Mouse (Mus musculus): ENCODE data around the gene Ap1m2. TPM values are rescaled to one million over a fixed set of nuclear protein-coding genes. Genes with fewer than 3 reads are reported as not detected.

The Ap1m2 gene
- total and polyA plus RNA-seq, 3 experiments: 0.16 TPM; not detected in 2

DNA sequence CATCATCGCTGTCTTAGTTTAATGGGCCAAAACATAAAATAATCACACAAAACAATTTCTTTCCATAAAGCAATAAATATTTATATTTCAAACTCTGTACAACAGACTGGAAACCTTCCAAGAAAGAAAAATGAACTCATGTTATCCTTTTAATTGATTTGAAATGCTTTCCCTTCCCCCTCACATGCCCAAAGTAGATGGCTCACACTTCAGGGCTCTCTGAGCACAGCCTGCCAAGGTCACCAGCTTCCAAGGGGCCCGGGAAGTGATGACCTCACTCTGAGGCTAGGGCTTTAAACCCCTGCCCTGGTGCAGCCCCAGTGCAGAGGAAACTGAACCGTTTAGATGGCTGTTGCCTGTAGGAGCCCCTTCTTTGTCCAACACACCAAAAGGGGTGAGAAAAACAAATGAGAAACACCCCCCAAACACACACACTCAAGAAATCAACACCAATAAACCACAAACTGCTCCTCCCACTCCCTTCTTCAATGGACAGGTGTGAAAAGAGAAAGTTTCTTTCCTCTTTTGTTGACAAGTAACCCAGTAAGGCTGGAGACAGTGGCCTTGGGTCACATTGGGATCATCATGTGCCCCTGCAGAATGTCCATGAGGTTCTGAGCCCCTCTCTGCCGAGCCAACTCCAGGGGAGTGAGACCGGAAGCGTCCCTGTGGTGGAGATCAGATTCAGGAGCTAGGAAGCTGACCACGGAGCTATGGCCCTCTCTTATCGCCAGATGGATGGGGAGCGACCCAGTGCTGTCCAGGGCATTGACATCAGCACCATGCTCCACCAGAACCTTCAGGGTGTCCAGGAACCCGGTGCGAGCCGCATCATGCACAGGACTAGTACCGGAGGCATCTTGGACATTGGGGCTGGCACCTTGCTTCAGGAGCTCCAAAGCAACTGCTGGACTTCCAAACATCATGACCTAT lies 23.5 kb downstream of the Ap1m2 start:
- Histone ChIP-seq H3K36me3 (replicated peaks) (peaks cover 43% of the 10 kb centered on the region), H3K27me3 (ENCODE audit: insufficient read depth, low read length) (no peaks in the 10 kb centered on the region), H3K9me3 (replicated peaks) (no peaks in the 10 kb centered on the region), H3K4me1 (ENCODE audit: insufficient read depth, low read depth, low read length) (peaks cover 52% of the 10 kb centered on the region), H3K4me3 (ENCODE audit: low read depth, low read length) (peak overlapping the region; percentile 87; the same call in 1 of the 2 replicates)
- DNase-seq (ENCODE audit: low spot score) (no peak), ATAC-seq (ENCODE audit: extremely low read depth, insufficient number of reproducible peaks, low FRiP score, poor library complexity, severe bottlenecking) (no peak)
- TF ChIP-seq CTCF (IDR thresholded peaks at IDR 0.05; ENCODE audit: low read depth, low read length) (no peak), GATA1 (IDR thresholded peaks at IDR 0.05; ENCODE audit: borderline replicate concordance, low read length) (no peak), POLR2AphosphoS5 (IDR thresholded peaks at IDR 0.05; ENCODE audit: insufficient replicate concordance, low read depth, low read length) (no peak), GATA2 (IDR thresholded peaks at IDR 0.05; ENCODE audit: borderline replicate concordance, low read depth, low read length) (no peak), TAL1 (conservative IDR thresholded peaks at IDR 0.05; ENCODE audit: low read depth, low read length) (no peak)

- no peaks in the 10 kb centered on the region for H3K9me3 ChIP-seq (replicated peaks)
- TF ChIP-seq GATA2 (IDR thresholded peaks at IDR 0.05; ENCODE audit: borderline replicate concordance, low read depth, low read length): no peak
- 0 out of 2 replicates have a peak, but pooled peaks have one; percentile 63 for TF ChIP-seq POLR2AphosphoS5 (IDR thresholded peaks at IDR 0.05; ENCODE audit: insufficient replicate concordance, low read depth, low read length)
- H3K27me3 ChIP-seq (ENCODE audit: insufficient read depth, low read length): no peaks in the 10 kb centered on the region
- peak within 1 kb of the TSS; percentile 87 for H3K4me3 ChIP-seq (ENCODE audit: low read depth, low read length)
- peaks cover 50% of the 10 kb centered on the region for H3K36me3 ChIP-seq (replicated peaks)
- DNase-seq (ENCODE audit: low spot score) (peak; percentile 95), ATAC-seq (ENCODE audit: extremely low read depth, insufficient number of reproducible peaks, low FRiP score, poor library complexity, severe bottlenecking) (peak; percentile 75)
- H3K4me1 ChIP-seq (ENCODE audit: insufficient read depth, low read depth, low read length): peaks cover 52% of the 10 kb centered on the region
Observed at GRCm38 (mm10) chr9:21287571-21288402, 24.4 kb downstream of the Ap1m2 start, which contains the start of gene Kri1. Gene Kri1 (minus strand): TSS chr9:21287969.

- no peak for ATAC-seq (ENCODE audit: extremely low read depth, insufficient number of reproducible peaks, low FRiP score, poor library complexity, severe bottlenecking)
- no peaks in the 10 kb centered on the region for H3K9me3 ChIP-seq (replicated peaks)
- H3K27me3 ChIP-seq (ENCODE audit: insufficient read depth, low read length): no peaks in the 10 kb centered on the region
- peaks cover 47% of the 10 kb centered on the region for H3K4me1 ChIP-seq (ENCODE audit: insufficient read depth, low read depth, low read length)
- H3K4me3 ChIP-seq (ENCODE audit: low read depth, low read length): peak overlapping the region; percentile 87
- no peak for DNase-seq (ENCODE audit: low spot score)
- H3K36me3 ChIP-seq (replicated peaks): peaks cover 61% of the 10 kb centered on the region
- TF ChIP-seq GATA1 (IDR thresholded peaks at IDR 0.05; ENCODE audit: borderline replicate concordance, low read length): no peak
- no peak for TF ChIP-seq CTCF (IDR thresholded peaks at IDR 0.05; ENCODE audit: low read depth, low read length)
- no peak for TF ChIP-seq TAL1 (conservative IDR thresholded peaks at IDR 0.05; ENCODE audit: low read depth, low read length)
- no peak for TF ChIP-seq GATA2 (IDR thresholded peaks at IDR 0.05; ENCODE audit: borderline replicate concordance, low read depth, low read length)
- no peak for TF ChIP-seq POLR2AphosphoS5 (IDR thresholded peaks at IDR 0.05; ENCODE audit: insufficient replicate concordance, low read depth, low read length)
Observed at GRCm38 (mm10) chr9:21286753-21287152, 25.4 kb downstream of the Ap1m2 start.

DNA sequence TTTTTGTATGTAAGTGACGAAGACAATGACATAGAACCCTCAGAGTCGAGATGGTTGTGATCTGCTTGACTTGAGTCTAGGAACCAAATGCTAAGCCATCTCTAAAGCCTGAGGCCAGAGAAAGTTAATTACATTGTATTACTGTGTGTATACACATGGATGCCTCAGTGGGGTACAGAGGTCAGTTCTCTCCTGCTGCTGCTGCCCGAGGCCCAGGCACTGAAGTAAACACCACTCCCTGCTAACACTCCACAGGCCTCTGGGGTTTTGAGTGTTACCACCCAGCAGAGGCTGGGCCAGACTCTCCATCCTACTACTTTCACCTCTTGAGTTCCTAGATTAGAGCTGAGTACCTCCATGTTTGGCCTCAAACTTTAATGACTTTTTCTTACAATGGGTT lies 28.1 kb downstream of the Ap1m2 start:
- TF ChIP-seq GATA1 (IDR thresholded peaks at IDR 0.05; ENCODE audit: borderline replicate concordance, low read length) (no peak), CTCF (IDR thresholded peaks at IDR 0.05; ENCODE audit: low read depth, low read length) (no peak), GATA2 (IDR thresholded peaks at IDR 0.05; ENCODE audit: borderline replicate concordance, low read depth, low read length) (no peak), TAL1 (conservative IDR thresholded peaks at IDR 0.05; ENCODE audit: low read depth, low read length) (no peak), POLR2AphosphoS5 (IDR thresholded peaks at IDR 0.05; ENCODE audit: insufficient replicate concordance, low read depth, low read length) (no peak)
- Histone ChIP-seq H3K4me3 (ENCODE audit: low read depth, low read length) (no peak overlapping the region), H3K36me3 (replicated peaks) (peaks cover 83% of the 10 kb centered on the region), H3K4me1 (ENCODE audit: insufficient read depth, low read depth, low read length) (peaks cover 39% of the 10 kb centered on the region), H3K27me3 (ENCODE audit: insufficient read depth, low read length) (no peaks in the 10 kb centered on the region), H3K9me3 (replicated peaks) (no peaks in the 10 kb centered on the region)
- DNase-seq (ENCODE audit: low spot score) (no peak), ATAC-seq (ENCODE audit: extremely low read depth, insufficient number of reproducible peaks, low FRiP score, poor library complexity, severe bottlenecking) (no peak)

DNA sequence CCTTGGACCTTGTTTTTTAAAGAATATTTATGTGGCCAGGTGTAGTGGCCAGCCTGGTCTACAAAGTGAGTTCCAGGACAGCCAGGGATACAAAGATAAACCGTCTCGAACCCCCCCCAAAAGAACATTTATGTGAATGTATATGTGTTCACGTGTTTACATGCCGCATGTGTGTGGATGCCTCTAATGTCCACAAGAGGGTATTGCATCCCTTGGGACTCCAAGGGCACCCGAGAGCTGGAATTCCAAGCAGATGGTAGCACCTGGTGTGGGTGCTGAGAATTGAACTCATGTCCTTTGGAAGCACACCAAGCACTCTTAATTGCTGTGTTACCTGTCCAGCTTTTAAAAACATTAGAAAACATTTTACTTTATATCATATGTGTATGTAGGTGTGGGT lies 28.5 kb downstream of the Ap1m2 start:
- Histone ChIP-seq H3K4me3 (ENCODE audit: low read depth, low read length) (no peak overlapping the region), H3K9me3 (replicated peaks) (no peaks in the 10 kb centered on the region), H3K27me3 (ENCODE audit: insufficient read depth, low read length) (no peaks in the 10 kb centered on the region), H3K4me1 (ENCODE audit: insufficient read depth, low read depth, low read length) (peaks cover 37% of the 10 kb centered on the region), H3K36me3 (replicated peaks) (peaks cover 83% of the 10 kb centered on the region)
- TF ChIP-seq CTCF (IDR thresholded peaks at IDR 0.05; ENCODE audit: low read depth, low read length): no peak
- TF ChIP-seq TAL1 (conservative IDR thresholded peaks at IDR 0.05; ENCODE audit: low read depth, low read length): no peak
- no peak for TF ChIP-seq GATA1 (IDR thresholded peaks at IDR 0.05; ENCODE audit: borderline replicate concordance, low read length)
- TF ChIP-seq POLR2AphosphoS5 (IDR thresholded peaks at IDR 0.05; ENCODE audit: insufficient replicate concordance, low read depth, low read length): no peak
- no peak for TF ChIP-seq GATA2 (IDR thresholded peaks at IDR 0.05; ENCODE audit: borderline replicate concordance, low read depth, low read length)
- ATAC-seq (ENCODE audit: extremely low read depth, insufficient number of reproducible peaks, low FRiP score, poor library complexity, severe bottlenecking) (no peak), DNase-seq (ENCODE audit: low spot score) (no peak)

- Histone ChIP-seq H3K27me3 (ENCODE audit: insufficient read depth, low read length) (no peaks in the 10 kb centered on the region), H3K9me3 (replicated peaks) (no peaks in the 10 kb centered on the region), H3K36me3 (replicated peaks) (peaks cover 99% of the 10 kb centered on the region), H3K4me1 (ENCODE audit: insufficient read depth, low read depth, low read length) (peaks cover 53% of the 10 kb centered on the region), H3K4me3 (ENCODE audit: low read depth, low read length) (no peak overlapping the region)
- TF ChIP-seq CTCF (IDR thresholded peaks at IDR 0.05; ENCODE audit: low read depth, low read length) (no peak), POLR2AphosphoS5 (IDR thresholded peaks at IDR 0.05; ENCODE audit: insufficient replicate concordance, low read depth, low read length) (no peak), TAL1 (conservative IDR thresholded peaks at IDR 0.05; ENCODE audit: low read depth, low read length) (no peak), GATA2 (IDR thresholded peaks at IDR 0.05; ENCODE audit: borderline replicate concordance, low read depth, low read length) (no peak), GATA1 (IDR thresholded peaks at IDR 0.05; ENCODE audit: borderline replicate concordance, low read length) (no peak)
- no peak for ATAC-seq (ENCODE audit: extremely low read depth, insufficient number of reproducible peaks, low FRiP score, poor library complexity, severe bottlenecking)
- no peak for DNase-seq (ENCODE audit: low spot score)
Observed at GRCm38 (mm10) chr9:21277776-21278175, 34.4 kb downstream of the Ap1m2 start.
